Mouse (Mus musculus) spleen, adult 12 weeks (tissue): Measurements from ENCODE around the gene Ubox5.

Experiments used
- DNase-seq: peaks from one replicate; pipeline ENCODE4 v3.0.0; 2022; ENCODE audit warnings: low spot score

The Ubox5 gene

GRCm38 (mm10) chr2:130634006-130634738 is 4.3 kb upstream of the Ubox5 start:
- DNase-seq, result no peak

GRCm38 (mm10) chr2:130632887-130633675 is 3.2 kb upstream of the Ubox5 start:
- DNase-seq, result no peak

- DNase-seq, result no peak
These were observed 2.6 kb upstream of the Ubox5 start for GRCm38 (mm10) chr2:130632416-130632815.

- DNase-seq, result no peak
These were observed 579 bp downstream of the Ubox5 start for GRCm38 (mm10) chr2:130629080-130629838.

GRCm38 (mm10) chr2:130628424-130628823 is 1.4 kb downstream of the Ubox5 start:
- no peak for DNase-seq

GRCm38 (mm10) chr2:130618972-130619371 is 10.9 kb downstream of the Ubox5 start:
- no peak for DNase-seq

GRCm38 (mm10) chr2:130613091-130613490 is 16.7 kb downstream of the Ubox5 start:
- DNase-seq, result no peak

- DNase-seq, result no peak
These were observed 27.6 kb downstream of the Ubox5 start for GRCm38 (mm10) chr2:130602195-130602594.

GRCm38 (mm10) chr2:130598399-130598798 is 31.4 kb downstream of the Ubox5 start:
- DNase-seq, result no peak

GRCm38 (mm10) chr2:130597601-130598010 is 32.2 kb downstream of the Ubox5 start:
- DNase-seq, result no peak

GRCm38 (mm10) chr2:130595596-130595995 is 34.2 kb downstream of the Ubox5 start:
- DNase-seq, result no peak

- no peak for DNase-seq
These were observed 38.8 kb downstream of the Ubox5 start for GRCm38 (mm10) chr2:130591016-130591415.

GRCm38 (mm10) chr2:130589761-130590160 is 40.1 kb downstream of the Ubox5 start:
- DNase-seq, result no peak

- DNase-seq, result no peak
These were observed 40.7 kb downstream of the Ubox5 start for GRCm38 (mm10) chr2:130589157-130589556.

- DNase-seq, result no peak
These were observed 41.5 kb downstream of the Ubox5 start for GRCm38 (mm10) chr2:130588373-130588772.

GRCm38 (mm10) chr2:130586016-130586415 is 43.8 kb downstream of the Ubox5 start:
- no peak for DNase-seq

GRCm38 (mm10) chr2:130583902-130584560 is 45.8 kb downstream of the Ubox5 start:
- no peak for DNase-seq

- DNase-seq, result no peak
These were observed 47.3 kb downstream of the Ubox5 start, which contains the start of gene Avp for GRCm38 (mm10) chr2:130582552-130582951. Gene Avp, minus strand, starts transcription at chr2:130582554.

- DNase-seq, result no peak
These were observed 48.6 kb downstream of the Ubox5 start for GRCm38 (mm10) chr2:130581201-130581600.

- DNase-seq, result no peak
These were observed 50.0 kb downstream of the Ubox5 start for GRCm38 (mm10) chr2:130579791-130580190.

- DNase-seq, result peak; percentile 48
These were observed 51.7 kb downstream of the Ubox5 start for GRCm38 (mm10) chr2:130578148-130578547.

GRCm38 (mm10) chr2:130577632-130578031 is 52.2 kb downstream of the Ubox5 start:
- peak; percentile 23 for DNase-seq
